Mouse (Mus musculus) heart, adult 10 weeks (tissue): ENCODE measurements around the gene Klhl15. TPM values are rescaled to one million over a fixed set of nuclear protein-coding genes. Genes with fewer than 3 reads are reported as not detected.

ENCODE experiments used
- polyA plus RNA-seq: library from polyadenylated mRNA; stranded (reverse); fragments of 350-450 nt; fragmentation: Illumina TruSeq; extraction: RNeasy Lipid Tissue Mini Kit (QIAGEN cat#74804); gene quantifications from one replicate; pipeline ENCODE4 v1.2.3, GENCODE M21; 2014; ENCODE audit warnings: low read depth, low replicate concordance

Klhl15 gene
- 2.5 TPM for polyA plus RNA-seq

DNA sequence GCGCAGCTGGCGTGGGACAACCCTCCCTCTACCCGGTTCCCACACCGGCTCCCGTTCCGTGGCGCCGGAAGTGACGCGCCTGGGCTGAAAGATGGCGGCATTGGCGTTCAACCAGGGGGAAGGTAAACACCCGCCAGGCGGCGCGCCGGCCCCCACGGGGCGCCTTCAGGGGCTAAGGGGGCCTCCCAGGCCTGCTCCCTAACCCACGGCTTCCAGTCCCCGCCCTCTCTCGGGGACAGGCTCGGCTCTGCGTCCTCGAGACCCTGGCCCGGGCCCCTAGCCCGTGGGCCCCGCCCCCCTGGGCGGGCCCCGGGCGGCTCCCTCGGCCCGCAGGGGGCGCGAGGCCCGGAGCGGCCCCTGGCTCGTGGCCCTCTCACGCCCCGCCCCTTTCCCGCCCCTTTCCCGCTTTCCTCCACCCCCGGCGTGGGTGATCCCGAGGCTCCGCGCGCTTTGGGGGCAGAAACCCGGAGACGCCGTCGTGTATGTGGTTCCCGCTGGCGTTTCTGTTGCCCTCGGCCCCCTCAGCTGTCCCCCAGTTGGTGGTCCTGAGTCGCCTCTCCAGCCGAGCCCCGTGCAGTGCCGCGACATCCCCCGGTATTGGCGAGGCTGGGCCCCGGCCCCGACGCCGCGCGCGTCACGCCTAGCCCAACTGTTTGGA, at the start of gene Klhl15:
Gene Klhl15, plus strand, starts transcription at position 68 of the 658 bp plus-strand sequence.

DNA sequence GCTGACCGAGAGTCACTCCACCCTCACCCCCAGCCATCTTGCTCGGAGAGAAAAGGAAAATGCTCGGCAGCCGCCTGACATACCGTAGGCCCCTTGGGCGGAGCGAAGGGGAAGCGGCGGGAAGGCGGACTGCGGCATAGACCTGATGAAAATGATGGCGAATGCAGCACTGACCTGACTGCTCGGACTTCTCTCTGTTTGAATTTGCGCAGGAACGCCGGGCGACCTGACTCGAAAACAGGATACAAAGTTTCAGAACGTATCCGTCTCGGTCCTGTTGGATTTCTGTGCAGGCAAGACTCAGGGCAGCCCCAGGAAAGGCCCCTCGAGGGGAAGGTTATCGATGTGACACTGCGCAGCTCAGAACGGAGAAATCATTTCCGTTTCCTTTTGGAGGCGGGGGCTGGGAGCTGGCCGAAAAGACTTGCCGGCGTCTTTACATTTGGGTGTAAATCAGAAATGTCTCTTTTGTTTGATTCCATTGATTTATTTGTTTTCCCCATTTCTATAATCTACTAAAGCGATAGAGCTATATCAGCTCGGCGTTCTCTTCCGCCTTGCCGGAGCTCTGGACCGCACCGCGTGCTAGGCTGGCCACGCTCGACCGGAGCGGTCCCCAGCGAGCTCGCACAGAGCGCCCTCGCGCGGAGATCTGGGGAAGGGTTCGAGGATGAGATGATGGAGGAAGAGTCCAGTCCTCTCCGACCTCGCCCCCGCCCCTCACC, 21.6 kb upstream of the Klhl15 start, which contains the start of gene Eif2s3x:
Gene Eif2s3x, minus strand, starts transcription at position 266 of the 725 bp plus-strand sequence.

Other genes with a start within 250 kb of the Klhl15 start
- 12.6 TPM for gene Zfx, start 110.9 kb upstream of the Klhl15 start, polyA plus RNA-seq
- gene Eif2s3x, start 21.7 kb upstream of the Klhl15 start, polyA plus RNA-seq: 114 TPM
- gene Fam90a1b, start 132.2 kb downstream of the Klhl15 start, polyA plus RNA-seq: not detected
- gene Apoo, start 132.5 kb downstream of the Klhl15 start, polyA plus RNA-seq: 311 TPM